Mouse (Mus musculus): ENCODE measurements around the gene Pla2g4a. TPM values are rescaled to one million over a fixed set of nuclear protein-coding genes. Genes with fewer than 3 reads are reported as not detected.

Gene Pla2g4a
- polyA plus RNA-seq, 1 experiment from 2014 or later: 23.6 TPM

DNA sequence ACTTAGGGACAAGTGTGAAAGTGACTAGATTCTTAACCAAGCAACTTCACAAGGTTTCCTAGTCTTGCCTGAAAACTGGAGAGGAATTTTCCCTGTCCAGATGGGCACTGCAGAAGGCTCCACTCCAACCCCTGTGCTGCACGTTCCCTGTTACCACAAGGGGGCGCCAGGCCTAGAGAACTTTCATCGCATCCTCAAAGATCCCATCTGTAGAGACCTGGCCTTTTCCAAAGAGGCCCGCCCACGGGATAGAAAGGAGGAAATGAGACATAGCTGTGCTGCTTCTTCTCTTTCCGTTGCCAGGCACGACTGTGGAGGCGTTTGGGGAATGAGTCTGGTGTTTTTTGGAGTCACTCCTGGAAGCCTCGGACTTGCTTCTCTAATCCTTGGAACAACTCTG lies 104.4 kb downstream of the Pla2g4a start:
- ATAC-seq (replicated peaks; ENCODE audit: low FRiP score) (no peak; the same call in 1 of the 2 replicates), DNase-seq (ENCODE audit: low spot score) (peak; percentile 46)
- Histone ChIP-seq H3K9ac (ENCODE audit: low read depth, low read length) (no peak overlapping the region), H3K4me1 (replicated peaks; ENCODE audit: control insufficient read depth, insufficient read depth, low read length) (no peaks in the 10 kb centered on the region), H3K9me3 (ENCODE audit: control insufficient read depth, low read length) (no peaks in the 10 kb centered on the region), H3K27ac (ENCODE audit: low read depth, low read length) (no peak overlapping the region), H3K36me3 (ENCODE audit: control insufficient read depth, insufficient read depth, low read length) (no peaks in the 10 kb centered on the region), H3K4me2 (no peak overlapping the region), H3K4me3 (ENCODE audit: low read depth, low read length) (no peak overlapping the region), H3K27me3 (replicated peaks; ENCODE audit: control insufficient read depth, insufficient read depth, low read length) (no peaks in the 10 kb centered on the region)
- WGBS: 32% methylated on average over 9 of the region's 9 CpGs

DNA sequence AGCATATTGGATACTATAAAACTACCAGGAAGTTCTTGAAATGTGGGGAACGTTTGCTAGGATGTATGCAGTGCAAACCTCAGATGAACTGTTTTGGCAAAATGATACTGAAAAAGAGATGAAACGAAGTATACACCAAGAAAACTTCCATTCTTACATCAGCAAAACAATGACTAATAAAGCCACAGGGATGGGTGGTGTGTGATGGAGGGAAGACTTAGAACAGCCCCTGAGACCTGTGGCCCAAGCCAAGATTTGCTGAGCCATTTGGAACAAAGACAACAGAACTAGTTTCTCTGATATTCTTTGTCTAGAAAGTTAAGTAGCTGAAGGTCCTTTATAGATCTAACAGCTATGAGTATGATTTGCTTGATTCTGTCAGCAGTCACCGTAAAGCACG lies 105.5 kb downstream of the Pla2g4a start:
- H3K4me2 ChIP-seq: no peak overlapping the region

DNA sequence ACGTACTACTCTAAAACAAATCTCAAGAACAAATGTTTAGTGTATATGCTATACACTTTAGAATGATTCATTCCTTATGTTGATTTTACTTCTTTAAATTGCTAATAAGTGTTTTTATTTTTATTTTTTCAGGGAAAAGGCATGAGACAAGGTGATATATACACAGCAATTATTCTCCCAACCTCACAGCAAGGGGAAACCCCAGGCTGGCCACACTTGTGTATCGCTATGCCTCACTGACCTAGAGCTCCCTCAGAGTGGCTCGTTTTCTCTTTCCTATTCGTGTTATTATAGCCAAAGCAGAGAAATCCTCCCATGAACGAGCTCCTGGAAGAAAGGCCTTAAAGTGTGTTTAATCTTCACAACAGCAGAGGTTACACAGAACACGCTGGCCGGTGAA lies 106.2 kb downstream of the Pla2g4a start:
- Histone ChIP-seq H3K9ac (ENCODE audit: low read depth, low read length) (no peak overlapping the region), H3K9me3 (ENCODE audit: control insufficient read depth, low read length) (no peaks in the 10 kb centered on the region), H3K27ac (ENCODE audit: low read depth, low read length) (no peak overlapping the region), H3K4me1 (replicated peaks; ENCODE audit: control insufficient read depth, insufficient read depth, low read length) (no peaks in the 10 kb centered on the region), H3K4me3 (ENCODE audit: low read depth, low read length) (no peak overlapping the region), H3K36me3 (ENCODE audit: control insufficient read depth, insufficient read depth, low read length) (no peaks in the 10 kb centered on the region), H3K27me3 (replicated peaks; ENCODE audit: control insufficient read depth, insufficient read depth, low read length) (no peaks in the 10 kb centered on the region), H3K4me2 (no peak overlapping the region)
- 79% methylated on average over 7 of the region's 7 CpGs for WGBS
- ATAC-seq (replicated peaks; ENCODE audit: low FRiP score) (no peak), DNase-seq (ENCODE audit: low spot score) (no peak)

More for the DNA sequence above, 105.5 kb downstream of the Pla2g4a start:
- H3K27ac ChIP-seq (ENCODE audit: low read depth, low read length): no peak overlapping the region
- no peaks in the 10 kb centered on the region for H3K27me3 ChIP-seq (replicated peaks; ENCODE audit: control insufficient read depth, insufficient read depth, low read length)
- ATAC-seq (replicated peaks; ENCODE audit: low FRiP score) (no peak), DNase-seq (ENCODE audit: low spot score) (no peak)
- no peak overlapping the region for H3K9ac ChIP-seq (ENCODE audit: low read depth, low read length)
- no peaks in the 10 kb centered on the region for H3K4me1 ChIP-seq (replicated peaks; ENCODE audit: control insufficient read depth, insufficient read depth, low read length)
- no peak overlapping the region for H3K4me3 ChIP-seq (ENCODE audit: low read depth, low read length)
- 88% methylated on average over 4 of the region's 4 CpGs for WGBS
- no peaks in the 10 kb centered on the region for H3K36me3 ChIP-seq (ENCODE audit: control insufficient read depth, insufficient read depth, low read length)
- no peaks in the 10 kb centered on the region for H3K9me3 ChIP-seq (ENCODE audit: control insufficient read depth, low read length)

DNA sequence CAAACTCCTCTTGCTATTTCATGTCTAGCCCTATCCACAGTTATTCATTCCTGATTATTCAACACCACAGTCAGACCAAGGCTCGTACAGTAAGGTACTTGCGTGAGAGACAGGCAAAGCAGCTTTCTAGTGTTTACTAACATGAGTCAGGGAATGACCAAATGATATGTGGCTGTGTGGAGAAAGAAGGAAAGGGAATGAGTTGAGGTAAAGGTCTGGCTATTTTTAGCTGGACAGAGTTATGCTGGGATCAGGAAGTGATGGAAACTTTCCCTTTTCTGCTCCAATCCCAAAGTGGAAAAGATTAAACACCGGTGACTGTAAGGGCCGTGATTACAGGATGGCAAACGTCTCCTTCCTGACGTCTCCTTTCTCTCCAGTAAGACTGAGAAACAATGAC lies 114.4 kb downstream of the Pla2g4a start:
- H3K4me3 ChIP-seq (ENCODE audit: low read depth, low read length): no peak overlapping the region
- no peak for ATAC-seq (replicated peaks; ENCODE audit: low FRiP score)
- H3K27me3 ChIP-seq (replicated peaks; ENCODE audit: control insufficient read depth, insufficient read depth, low read length): no peaks in the 10 kb centered on the region
- 67% methylated on average over 6 of the region's 6 CpGs for WGBS
- H3K9me3 ChIP-seq (ENCODE audit: control insufficient read depth, low read length): no peaks in the 10 kb centered on the region
- H3K4me2 ChIP-seq: no peak overlapping the region
- DNase-seq (ENCODE audit: low spot score): no peak
- H3K27ac ChIP-seq (ENCODE audit: low read depth, low read length): no peak overlapping the region
- H3K9ac ChIP-seq (ENCODE audit: low read depth, low read length): no peak overlapping the region
- no peaks in the 10 kb centered on the region for H3K36me3 ChIP-seq (ENCODE audit: control insufficient read depth, insufficient read depth, low read length)
- H3K4me1 ChIP-seq (replicated peaks; ENCODE audit: control insufficient read depth, insufficient read depth, low read length): no peaks in the 10 kb centered on the region

DNA sequence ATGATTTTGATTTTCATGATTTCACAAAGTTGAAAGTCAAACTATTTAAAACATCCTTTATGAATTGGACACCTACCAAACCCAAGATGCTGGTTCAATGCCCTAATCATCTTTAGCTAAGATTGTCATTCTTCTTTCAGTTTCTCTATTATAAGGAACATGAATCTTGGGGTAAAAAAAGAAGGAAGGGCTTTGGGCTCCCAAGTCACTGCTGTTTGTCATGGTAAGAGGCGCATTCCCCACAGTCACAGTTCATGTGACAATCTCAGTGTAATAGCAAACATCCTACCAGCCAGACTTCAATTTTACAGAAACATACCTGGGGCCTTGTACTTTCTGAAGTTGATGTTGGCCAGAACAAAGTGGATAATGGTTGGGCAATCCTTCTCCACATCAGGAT lies 119.2 kb downstream of the Pla2g4a start:
- no peaks in the 10 kb centered on the region for H3K27me3 ChIP-seq (replicated peaks; ENCODE audit: control insufficient read depth, insufficient read depth, low read length)
- H3K4me1 ChIP-seq (replicated peaks; ENCODE audit: control insufficient read depth, insufficient read depth, low read length): no peaks in the 10 kb centered on the region
- 90% methylated on average over 1 of the region's 1 CpGs for WGBS
- H3K4me3 ChIP-seq (ENCODE audit: low read depth, low read length): no peak overlapping the region
- ATAC-seq (replicated peaks; ENCODE audit: low FRiP score) (no peak), DNase-seq (ENCODE audit: low spot score) (no peak)
- no peaks in the 10 kb centered on the region for H3K36me3 ChIP-seq (ENCODE audit: control insufficient read depth, insufficient read depth, low read length)
- no peaks in the 10 kb centered on the region for H3K9me3 ChIP-seq (ENCODE audit: control insufficient read depth, low read length)
- H3K9ac ChIP-seq (ENCODE audit: low read depth, low read length): no peak overlapping the region
- H3K27ac ChIP-seq (ENCODE audit: low read depth, low read length): no peak overlapping the region
- H3K4me2 ChIP-seq: no peak overlapping the region

DNA sequence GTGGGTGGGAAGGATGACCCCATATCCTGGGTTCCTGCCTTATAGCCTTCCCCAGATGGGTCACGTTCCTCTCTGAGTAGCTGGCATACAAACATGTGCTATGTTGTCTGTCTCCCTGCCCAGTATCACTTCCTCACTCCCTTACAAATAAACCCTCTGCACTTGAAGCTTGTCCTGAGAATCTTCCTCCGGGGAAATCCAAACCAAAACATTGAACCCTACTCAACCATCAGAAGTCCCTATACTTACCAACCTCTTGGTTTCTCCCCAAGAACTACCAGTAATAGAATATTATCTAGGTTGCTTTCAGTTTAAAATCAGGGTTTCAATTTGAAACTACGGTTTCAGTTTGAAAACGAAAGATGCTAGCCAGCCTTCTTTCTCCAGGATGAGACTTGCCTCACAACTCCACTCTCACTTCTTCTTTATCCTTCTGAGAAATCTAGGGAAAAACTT lies 120.1 kb downstream of the Pla2g4a start:
- Histone ChIP-seq H3K27me3 (replicated peaks; ENCODE audit: control insufficient read depth, insufficient read depth, low read length) (no peaks in the 10 kb centered on the region), H3K36me3 (ENCODE audit: control insufficient read depth, insufficient read depth, low read length) (no peaks in the 10 kb centered on the region), H3K9ac (ENCODE audit: low read depth, low read length) (no peak overlapping the region), H3K4me1 (replicated peaks; ENCODE audit: control insufficient read depth, insufficient read depth, low read length) (no peaks in the 10 kb centered on the region), H3K27ac (ENCODE audit: low read depth, low read length) (no peak overlapping the region), H3K4me3 (ENCODE audit: low read depth, low read length) (no peak overlapping the region), H3K9me3 (ENCODE audit: control insufficient read depth, low read length) (no peaks in the 10 kb centered on the region), H3K4me2 (no peak overlapping the region)
- no peak for DNase-seq (ENCODE audit: low spot score)
- ATAC-seq (replicated peaks; ENCODE audit: low FRiP score): no peak
- 85% methylated on average over 4 of the region's 4 CpGs for WGBS

DNA sequence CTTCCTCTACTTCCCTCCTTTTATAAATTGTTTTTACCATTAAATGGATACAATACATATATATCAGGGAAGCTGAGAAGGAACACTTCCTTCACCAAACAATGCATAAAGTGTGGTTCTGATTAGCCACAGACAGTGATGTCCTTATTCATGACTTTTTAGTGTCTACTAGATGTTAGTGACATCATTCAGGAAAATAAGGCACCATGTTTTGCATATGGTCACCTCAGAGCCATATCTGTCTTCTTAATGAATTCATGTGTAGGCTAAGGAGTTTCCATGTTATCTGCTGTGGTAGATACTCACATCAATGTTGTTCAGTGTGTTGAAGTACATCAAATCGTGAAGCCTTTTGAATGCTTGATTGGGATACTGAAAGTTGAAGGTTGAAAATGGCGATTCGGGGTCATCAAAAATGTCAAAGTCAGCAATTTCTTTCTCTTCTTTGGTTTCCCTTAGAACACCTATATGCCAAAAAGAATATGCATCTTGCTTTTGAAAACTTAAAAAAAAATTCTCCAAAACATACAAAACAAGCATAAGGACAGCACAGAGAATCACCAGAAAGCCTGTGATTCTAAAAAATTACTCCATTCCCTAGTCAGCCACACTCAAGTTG lies 120.7 kb downstream of the Pla2g4a start:
- no peak overlapping the region for H3K4me2 ChIP-seq
- no peaks in the 10 kb centered on the region for H3K4me1 ChIP-seq (replicated peaks; ENCODE audit: control insufficient read depth, insufficient read depth, low read length)
- H3K4me3 ChIP-seq (ENCODE audit: low read depth, low read length): no peak overlapping the region
- no peak overlapping the region for H3K27ac ChIP-seq (ENCODE audit: low read depth, low read length)
- ATAC-seq (replicated peaks; ENCODE audit: low FRiP score): no peak
- no peak for DNase-seq (ENCODE audit: low spot score)
- WGBS: 94% methylated on average over 3 of the region's 3 CpGs
- no peaks in the 10 kb centered on the region for H3K9me3 ChIP-seq (ENCODE audit: control insufficient read depth, low read length)
- no peaks in the 10 kb centered on the region for H3K27me3 ChIP-seq (replicated peaks; ENCODE audit: control insufficient read depth, insufficient read depth, low read length)
- H3K36me3 ChIP-seq (ENCODE audit: control insufficient read depth, insufficient read depth, low read length): no peaks in the 10 kb centered on the region
- no peak overlapping the region for H3K9ac ChIP-seq (ENCODE audit: low read depth, low read length)

DNA sequence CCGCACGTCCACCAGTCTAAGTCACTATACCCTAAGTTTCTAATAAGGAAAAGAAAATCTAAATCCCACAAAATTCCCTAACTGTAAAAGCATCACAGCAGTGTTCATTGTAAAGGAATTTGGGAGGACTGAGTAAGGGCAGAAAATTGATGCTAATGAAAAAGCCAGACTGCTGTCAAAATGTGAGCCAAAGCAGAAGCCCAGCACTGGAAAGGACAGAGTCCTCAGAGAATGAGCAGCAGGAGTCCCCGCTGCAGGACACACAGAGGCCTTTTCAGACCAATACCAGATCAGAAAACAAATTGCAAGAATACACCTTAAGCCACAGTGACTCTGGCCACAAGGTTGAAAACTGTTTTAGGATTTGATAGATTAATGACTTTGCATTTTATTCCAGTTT lies 124.6 kb downstream of the Pla2g4a start:
- no peak overlapping the region for H3K9ac ChIP-seq (ENCODE audit: low read depth, low read length)
- 76% methylated on average over 3 of the region's 3 CpGs for WGBS
- H3K4me3 ChIP-seq (ENCODE audit: low read depth, low read length): no peak overlapping the region
- H3K36me3 ChIP-seq (ENCODE audit: control insufficient read depth, insufficient read depth, low read length): no peaks in the 10 kb centered on the region
- no peaks in the 10 kb centered on the region for H3K27me3 ChIP-seq (replicated peaks; ENCODE audit: control insufficient read depth, insufficient read depth, low read length)
- no peaks in the 10 kb centered on the region for H3K4me1 ChIP-seq (replicated peaks; ENCODE audit: control insufficient read depth, insufficient read depth, low read length)
- no peak for ATAC-seq (replicated peaks; ENCODE audit: low FRiP score)
- H3K4me2 ChIP-seq: no peak overlapping the region
- H3K9me3 ChIP-seq (ENCODE audit: control insufficient read depth, low read length): no peaks in the 10 kb centered on the region
- no peak overlapping the region for H3K27ac ChIP-seq (ENCODE audit: low read depth, low read length)
- no peak for DNase-seq (ENCODE audit: low spot score)

DNA sequence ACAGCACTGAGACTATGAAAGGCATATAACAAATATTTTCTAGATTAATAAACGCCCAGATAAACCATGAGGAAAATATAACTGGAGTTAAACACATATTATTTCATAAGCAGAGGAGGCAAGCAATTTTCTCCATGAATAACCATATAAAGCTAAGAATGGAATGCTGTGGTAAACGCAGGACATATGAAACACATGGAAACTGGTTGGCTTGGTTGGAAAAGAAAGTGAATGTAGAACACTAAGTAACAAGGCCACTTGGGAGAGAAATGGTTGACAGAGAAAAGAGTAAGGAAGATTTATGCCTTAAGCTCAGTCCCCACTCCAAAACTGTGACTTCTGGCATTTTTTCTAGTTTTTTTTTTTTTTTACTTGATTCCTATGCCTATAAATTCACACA lies 127.2 kb downstream of the Pla2g4a start:
- H3K27ac ChIP-seq (ENCODE audit: low read depth, low read length): no peak overlapping the region
- no peak for ATAC-seq (replicated peaks; ENCODE audit: low FRiP score)
- H3K4me3 ChIP-seq (ENCODE audit: low read depth, low read length): no peak overlapping the region
- no peaks in the 10 kb centered on the region for H3K9me3 ChIP-seq (ENCODE audit: control insufficient read depth, low read length)
- no peak overlapping the region for H3K4me2 ChIP-seq
- H3K4me1 ChIP-seq (replicated peaks; ENCODE audit: control insufficient read depth, insufficient read depth, low read length): no peaks in the 10 kb centered on the region
- no peaks in the 10 kb centered on the region for H3K27me3 ChIP-seq (replicated peaks; ENCODE audit: control insufficient read depth, insufficient read depth, low read length)
- no peaks in the 10 kb centered on the region for H3K36me3 ChIP-seq (ENCODE audit: control insufficient read depth, insufficient read depth, low read length)
- 76% methylated on average over 2 of the region's 2 CpGs for WGBS
- H3K9ac ChIP-seq (ENCODE audit: low read depth, low read length): no peak overlapping the region
- no peak for DNase-seq (ENCODE audit: low spot score)
